Mouse (Mus musculus) lung, postnatal 14 days (tissue): ENCODE measurements around the gene Mrgprh.
"Not testable (repeated sequence)": the region's sequence is repeated elsewhere in the genome, so short reads cannot be mapped to it uniquely, and the experiment has no call there.

Source experiments
- DNase-seq: peaks from one replicate; pipeline ENCODE4 v3.0.0; 2021

Mrgprh gene

GRCm38 (mm10) chr17:12868640-12869039 lies 7.2 kb upstream of the Mrgprh start:
- no peak for DNase-seq

- no peak for DNase-seq
These were observed 3.4 kb upstream of the Mrgprh start for GRCm38 (mm10) chr17:12872275-12873028.

- DNase-seq: peak; percentile 89
These were observed 4.3 kb downstream of the Mrgprh start for GRCm38 (mm10) chr17:12880178-12880577.

- DNase-seq: no peak
These were observed 5.4 kb downstream of the Mrgprh start for GRCm38 (mm10) chr17:12881216-12881615.

- DNase-seq: no peak
These were observed 10.8 kb downstream of the Mrgprh start for GRCm38 (mm10) chr17:12886620-12887019.

GRCm38 (mm10) chr17:12887021-12887775 lies 11.4 kb downstream of the Mrgprh start:
- DNase-seq: peak; percentile 23

- no peak for DNase-seq
These were observed 15.2 kb downstream of the Mrgprh start for GRCm38 (mm10) chr17:12891054-12891453.

GRCm38 (mm10) chr17:12892033-12892432 lies 16.2 kb downstream of the Mrgprh start:
- no peak for DNase-seq

GRCm38 (mm10) chr17:12897674-12898073 lies 21.8 kb downstream of the Mrgprh start:
- no peak for DNase-seq

GRCm38 (mm10) chr17:12898607-12899006 lies 22.8 kb downstream of the Mrgprh start:
- not testable (repeated sequence) for DNase-seq

- no peak for DNase-seq
These were observed 26.5 kb downstream of the Mrgprh start for GRCm38 (mm10) chr17:12902291-12902690.

GRCm38 (mm10) chr17:12903372-12904333 lies 27.8 kb downstream of the Mrgprh start:
- no peak for DNase-seq

- DNase-seq: no peak
These were observed 28.5 kb downstream of the Mrgprh start for GRCm38 (mm10) chr17:12904349-12904748.

- no peak for DNase-seq
These were observed 30.0 kb downstream of the Mrgprh start for GRCm38 (mm10) chr17:12905810-12906209.

- DNase-seq: no peak
These were observed 30.6 kb downstream of the Mrgprh start for GRCm38 (mm10) chr17:12906436-12906835.

GRCm38 (mm10) chr17:12909361-12910280 lies 33.8 kb downstream of the Mrgprh start, which contains the start of gene Pnldc1:
Gene Pnldc1 (minus strand): TSS chr17:12910230.
- no peak for DNase-seq

- DNase-seq: no peak
These were observed 34.6 kb downstream of the Mrgprh start for GRCm38 (mm10) chr17:12910391-12910790.

- no peak for DNase-seq
These were observed 39.6 kb downstream of the Mrgprh start, which contains the start of gene Tcp1 for GRCm38 (mm10) chr17:12915488-12915880. Gene Tcp1 (plus strand): TSS chr17:12915701.

- DNase-seq: peak; percentile 98
These were observed 40.2 kb downstream of the Mrgprh start, which contains the start of gene Mrpl18 for GRCm38 (mm10) chr17:12915881-12916583. Gene Mrpl18 (minus strand): TSS chr17:12916345.

- peak; percentile 37 for DNase-seq
These were observed 41.0 kb downstream of the Mrgprh start for GRCm38 (mm10) chr17:12916588-12917380.
